Mouse (Mus musculus): Measurements from ENCODE around the gene Bcas1. TPM values are rescaled to one million over a fixed set of nuclear protein-coding genes. Genes with fewer than 3 reads are reported as not detected.
A peak's percentile ranks its signal among the peaks of the same experiment; 100 is the strongest.
"Not testable (repeated sequence)": the region's sequence is repeated elsewhere in the genome, so short reads cannot be mapped to it uniquely, and the experiment has no call there.

Bcas1 gene
- polyA plus RNA-seq (2015; fragmentation: Nextera tagmentation; extraction: Ambion mirVana) = 1.9 and 2.1 TPM in 2 replicates

DNA sequence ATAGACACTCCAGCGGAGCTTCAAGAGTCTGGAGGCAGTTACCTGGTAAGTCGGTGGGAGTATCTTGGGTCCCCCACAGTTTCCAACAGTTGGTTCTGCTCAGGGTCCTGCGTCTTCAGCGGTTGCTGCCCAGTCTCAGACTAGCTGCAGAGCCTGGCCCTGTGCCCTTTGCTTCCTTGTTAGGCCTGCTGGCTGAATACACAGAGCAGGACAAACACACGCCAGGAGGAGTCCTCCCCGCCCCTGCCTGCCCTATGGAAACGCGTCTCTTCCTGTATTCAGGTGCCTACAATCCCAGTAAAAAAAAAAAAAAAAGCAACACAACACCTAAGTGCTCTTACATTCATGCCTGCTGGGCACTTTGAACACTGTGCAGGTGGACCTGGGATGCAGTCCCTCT is at the start of gene Bcas1:
Gene Bcas1, minus strand, starts transcription at position 142 of the 400 bp plus-strand sequence.
- no peak within 1 kb of the TSS for H3K9ac ChIP-seq
- 88% methylated on average over 8 of the region's 8 CpGs for WGBS
- H3K27me3 ChIP-seq = no peaks in the 10 kb centered on the region
- 0 out of 2 replicates have a peak, but pooled peaks cover 4% of the 10 kb centered on the region for H3K4me1 ChIP-seq
- ATAC-seq = no peak
- no peaks in the 10 kb centered on the region for H3K9me3 ChIP-seq (replicated peaks)
- H3K36me3 ChIP-seq (ENCODE audit: poor library complexity, severe bottlenecking) = no peaks in the 10 kb centered on the region
- no peak within 1 kb of the TSS for H3K4me2 ChIP-seq
- no peak within 1 kb of the TSS for H3K4me3 ChIP-seq
- H3K27ac ChIP-seq = no peak within 1 kb of the TSS

DNA sequence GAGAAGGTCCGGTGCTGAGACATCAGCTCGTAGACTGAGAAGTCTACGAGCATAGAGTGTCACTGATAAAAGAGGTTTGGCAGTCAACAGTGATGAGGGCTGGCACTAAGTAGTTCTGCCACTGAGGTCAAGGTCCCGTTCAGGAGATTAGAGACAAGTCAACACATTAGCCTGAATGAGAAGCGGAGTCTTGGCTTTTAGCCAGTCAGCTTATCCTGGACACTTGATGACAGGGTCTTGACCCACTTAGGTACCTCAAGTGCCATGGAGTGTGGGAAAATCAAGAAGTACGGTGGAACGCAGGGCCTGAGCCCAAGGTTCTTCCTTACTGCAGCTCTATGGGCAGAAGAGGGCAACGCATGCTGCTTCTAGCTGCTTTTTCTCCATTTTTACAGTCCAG is 49.0 kb upstream of the Bcas1 start:
- Histone ChIP-seq H3K27ac (no peak overlapping the region), H3K4me1 (no peaks in the 10 kb centered on the region), H3K4me3 (no peak overlapping the region), H3K36me3 (ENCODE audit: poor library complexity, severe bottlenecking) (no peaks in the 10 kb centered on the region), H3K9ac (no peak overlapping the region), H3K4me2 (no peak overlapping the region), H3K27me3 (no peaks in the 10 kb centered on the region), H3K9me3 (replicated peaks) (no peaks in the 10 kb centered on the region)
- 85% methylated on average over 8 of the region's 8 CpGs for WGBS
- ATAC-seq = no peak

DNA sequence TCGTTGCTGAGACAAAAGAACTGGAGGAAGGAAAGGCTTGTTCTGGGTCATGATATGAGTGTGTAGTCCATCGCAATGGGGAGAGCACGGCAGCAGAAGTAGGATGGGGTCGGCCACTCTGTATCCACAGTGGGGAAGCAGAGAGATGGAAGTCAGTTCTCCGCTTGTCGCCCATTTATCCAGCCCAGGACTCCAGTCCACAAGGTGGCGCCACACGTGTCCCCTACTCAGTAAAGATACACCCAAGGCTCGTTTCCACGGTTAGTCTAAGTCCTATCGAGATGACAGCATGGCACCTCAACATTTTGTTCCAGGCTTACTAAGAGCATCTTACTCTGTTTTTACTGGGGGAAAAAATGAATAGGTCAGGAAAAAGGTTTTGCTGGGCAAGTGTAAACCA is 48.6 kb upstream of the Bcas1 start:
- WGBS = 91% methylated on average over 11 of the region's 11 CpGs

DNA sequence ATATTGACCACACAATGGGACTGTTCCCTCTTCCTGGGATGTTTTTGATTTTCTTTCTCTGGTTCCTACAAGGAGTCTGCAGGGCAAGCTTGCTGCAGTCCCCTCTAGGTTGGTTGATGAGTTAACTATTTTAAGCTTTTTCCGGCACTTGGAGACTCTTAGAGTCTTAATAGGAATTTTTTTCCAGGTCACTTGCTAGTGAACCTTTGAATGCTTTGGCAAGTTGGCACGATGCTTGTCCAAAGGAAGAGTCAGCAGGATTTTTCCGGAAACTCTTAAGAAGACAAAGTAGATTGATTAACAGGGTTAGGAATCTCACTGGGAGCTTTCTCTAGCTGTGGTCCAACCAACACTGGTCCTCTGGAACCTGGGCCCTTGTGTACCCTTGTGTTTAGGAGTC is 47.5 kb upstream of the Bcas1 start:
- ATAC-seq = no peak
- 58% methylated on average over 3 of the region's 3 CpGs for WGBS
- H3K4me1 ChIP-seq = peaks cover 2% of the 10 kb centered on the region; the same call in 1 of the 2 replicates
- no peak overlapping the region for H3K9ac ChIP-seq
- H3K4me3 ChIP-seq = no peak overlapping the region
- H3K27me3 ChIP-seq = no peaks in the 10 kb centered on the region
- no peak overlapping the region for H3K4me2 ChIP-seq
- H3K36me3 ChIP-seq (ENCODE audit: poor library complexity, severe bottlenecking) = no peaks in the 10 kb centered on the region
- no peaks in the 10 kb centered on the region for H3K9me3 ChIP-seq (replicated peaks)
- no peak overlapping the region for H3K27ac ChIP-seq

More for the DNA sequence above, 48.6 kb upstream of the Bcas1 start:
- no peak for ATAC-seq
- no peaks in the 10 kb centered on the region for H3K36me3 ChIP-seq (ENCODE audit: poor library complexity, severe bottlenecking)
- no peaks in the 10 kb centered on the region for H3K27me3 ChIP-seq
- H3K4me3 ChIP-seq = no peak overlapping the region
- H3K27ac ChIP-seq = no peak overlapping the region
- H3K9me3 ChIP-seq (replicated peaks) = no peaks in the 10 kb centered on the region
- no peaks in the 10 kb centered on the region for H3K4me1 ChIP-seq
- H3K9ac ChIP-seq = no peak overlapping the region
- no peak overlapping the region for H3K4me2 ChIP-seq

DNA sequence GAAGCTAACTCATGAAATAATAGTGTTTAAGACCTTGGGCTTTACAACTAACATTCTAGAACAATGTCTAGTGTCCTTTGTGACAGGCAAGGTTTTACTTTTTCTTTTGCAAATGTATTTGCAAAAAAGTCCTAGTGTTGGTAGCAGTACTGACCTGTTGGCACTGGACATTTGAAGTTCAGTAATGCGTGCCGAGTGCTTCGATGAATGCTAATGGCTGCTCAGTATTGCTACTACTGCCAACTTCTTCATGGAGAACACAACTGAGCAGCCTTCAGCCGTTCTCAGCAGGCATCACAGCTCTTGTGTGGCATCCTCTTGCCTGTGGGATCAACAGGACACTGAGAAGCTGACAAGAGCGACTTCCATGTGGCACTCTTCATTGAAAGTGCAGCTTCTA is 46.5 kb upstream of the Bcas1 start:
- Histone ChIP-seq H3K36me3 (ENCODE audit: poor library complexity, severe bottlenecking) (no peaks in the 10 kb centered on the region), H3K9me3 (replicated peaks) (no peaks in the 10 kb centered on the region), H3K4me3 (no peak overlapping the region), H3K4me1 (peaks cover 11% of the 10 kb centered on the region), H3K4me2 (no peak overlapping the region), H3K9ac (no peak overlapping the region), H3K27ac (no peak overlapping the region), H3K27me3 (no peaks in the 10 kb centered on the region)
- no peak for ATAC-seq
- WGBS = 91% methylated on average over 5 of the region's 5 CpGs

DNA sequence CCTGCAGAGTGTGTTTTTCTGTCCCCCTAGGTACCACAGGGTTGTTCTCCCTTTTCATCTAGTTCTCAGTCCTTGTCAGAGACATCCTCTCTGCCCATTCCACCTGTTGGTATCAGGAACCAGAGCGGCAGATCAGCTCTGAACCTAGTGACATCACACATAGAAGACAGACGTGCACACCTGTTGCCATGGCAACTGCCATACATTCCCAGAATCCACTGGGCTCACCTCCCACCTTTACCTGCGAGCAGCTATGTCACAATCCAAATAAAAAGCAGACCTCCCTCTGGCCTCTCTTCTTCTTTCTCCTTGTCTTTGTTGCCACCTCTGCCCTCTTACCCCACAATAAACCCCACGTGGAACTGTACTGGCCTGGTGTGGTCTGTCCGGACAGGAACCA is 42.9 kb upstream of the Bcas1 start:
- H3K9ac ChIP-seq = no peak overlapping the region
- H3K4me1 ChIP-seq = peaks cover 13% of the 10 kb centered on the region
- WGBS = 80% methylated on average over 5 of the region's 5 CpGs
- H3K4me2 ChIP-seq = no peak overlapping the region
- no peak overlapping the region for H3K4me3 ChIP-seq
- H3K36me3 ChIP-seq (ENCODE audit: poor library complexity, severe bottlenecking) = no peaks in the 10 kb centered on the region
- H3K9me3 ChIP-seq (replicated peaks) = no peaks in the 10 kb centered on the region
- no peaks in the 10 kb centered on the region for H3K27me3 ChIP-seq
- no peak for ATAC-seq
- H3K27ac ChIP-seq = no peak overlapping the region

DNA sequence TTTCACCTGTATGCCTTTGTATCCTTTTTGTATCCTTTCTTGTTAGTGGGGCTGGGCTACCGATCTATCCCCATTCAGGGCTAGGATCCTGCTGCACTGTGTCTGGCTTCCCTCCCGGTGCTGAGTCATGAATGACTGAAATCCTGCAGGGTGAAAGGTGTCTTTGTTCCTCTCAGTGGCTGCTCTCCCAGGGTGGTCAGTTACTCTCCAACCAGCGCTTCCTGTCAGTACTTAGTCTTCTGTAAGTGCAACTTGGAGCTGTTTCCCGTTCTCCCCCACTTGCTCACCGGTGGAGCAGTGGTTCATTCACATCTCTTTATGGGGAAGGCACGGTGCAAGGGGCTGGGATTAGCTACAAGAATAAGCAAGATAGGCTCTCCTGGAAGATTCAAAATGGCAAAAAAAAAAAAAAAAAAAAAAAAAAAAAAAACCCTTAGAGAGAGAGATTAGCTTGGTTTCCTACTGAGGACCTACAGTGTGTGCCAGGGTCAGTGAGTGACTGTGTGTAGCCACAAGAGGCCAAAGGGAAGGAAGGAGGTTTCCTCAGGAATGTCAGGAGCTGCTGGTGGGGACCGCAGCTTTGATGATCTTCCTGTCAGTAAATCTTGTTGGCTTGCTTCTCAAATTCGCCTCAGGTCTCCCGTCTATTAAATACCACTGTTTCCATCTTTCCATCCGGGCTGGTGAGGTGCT is 42.1 kb upstream of the Bcas1 start:
- Histone ChIP-seq H3K27me3 (no peaks in the 10 kb centered on the region), H3K4me3 (no peak overlapping the region), H3K27ac (no peak overlapping the region), H3K4me2 (peak overlapping the region; percentile 27), H3K9ac (no peak overlapping the region), H3K4me1 (peaks cover 13% of the 10 kb centered on the region), H3K36me3 (ENCODE audit: poor library complexity, severe bottlenecking) (no peaks in the 10 kb centered on the region), H3K9me3 (replicated peaks) (no peaks in the 10 kb centered on the region)
- 7% methylated on average over 10 of the region's 10 CpGs for WGBS
- peak; percentile 45; the same call in 1 of the 2 replicates for ATAC-seq

DNA sequence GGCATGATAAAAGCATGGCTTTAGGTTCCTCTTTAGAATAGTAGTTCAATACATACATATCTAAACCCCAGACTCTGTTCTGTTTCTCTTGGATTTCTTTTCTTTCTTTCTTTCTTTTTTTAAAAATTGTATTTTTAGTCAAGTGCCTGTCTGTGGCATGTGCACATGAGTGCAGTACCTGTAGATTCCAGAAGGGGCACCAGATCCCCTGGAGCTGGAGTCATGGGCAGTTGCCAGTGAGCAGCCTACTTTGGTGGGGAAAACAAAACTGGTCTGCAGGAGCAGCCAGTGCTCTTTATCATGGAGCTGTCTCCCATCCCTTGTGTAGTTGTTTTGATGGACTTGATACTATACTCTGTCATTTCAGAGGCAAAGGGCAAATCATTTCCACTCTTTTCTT is 40.4 kb upstream of the Bcas1 start:
- Histone ChIP-seq H3K36me3 (ENCODE audit: poor library complexity, severe bottlenecking) (no peaks in the 10 kb centered on the region), H3K9me3 (replicated peaks) (no peaks in the 10 kb centered on the region), H3K27ac (no peak overlapping the region), H3K4me3 (no peak overlapping the region), H3K4me1 (peaks cover 13% of the 10 kb centered on the region), H3K4me2 (no peak overlapping the region), H3K27me3 (no peaks in the 10 kb centered on the region), H3K9ac (no peak overlapping the region)
- ATAC-seq = no peak

DNA sequence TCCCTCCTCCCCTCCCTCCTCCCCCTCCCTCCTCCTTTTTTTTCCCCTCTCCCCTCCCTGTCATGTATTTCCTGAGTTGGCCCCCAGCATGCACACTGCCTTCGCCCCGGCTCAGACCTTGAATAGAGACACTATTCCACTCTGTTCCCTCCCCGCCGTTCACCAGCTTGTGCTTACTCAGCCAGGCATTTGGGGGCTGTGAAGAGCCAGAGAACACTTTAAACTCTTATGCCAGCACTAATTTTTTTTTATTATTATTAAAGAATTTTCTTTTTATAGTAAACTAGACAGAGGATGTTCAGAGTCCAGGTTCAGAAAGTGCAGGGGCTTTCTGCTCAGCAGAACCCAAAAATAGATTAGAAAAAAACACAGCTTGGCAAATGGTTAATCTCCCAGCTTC is 37.2 kb upstream of the Bcas1 start:
- H3K4me2 ChIP-seq = no peak overlapping the region
- H3K27ac ChIP-seq = no peak overlapping the region
- no peak overlapping the region for H3K4me3 ChIP-seq
- no peaks in the 10 kb centered on the region for H3K36me3 ChIP-seq (ENCODE audit: poor library complexity, severe bottlenecking)
- no peak for ATAC-seq
- H3K4me1 ChIP-seq = peaks cover 9% of the 10 kb centered on the region
- H3K27me3 ChIP-seq = no peaks in the 10 kb centered on the region
- no peaks in the 10 kb centered on the region for H3K9me3 ChIP-seq (replicated peaks)
- no peak overlapping the region for H3K9ac ChIP-seq
- 27% methylated on average over 4 of the region's 4 CpGs for WGBS

DNA sequence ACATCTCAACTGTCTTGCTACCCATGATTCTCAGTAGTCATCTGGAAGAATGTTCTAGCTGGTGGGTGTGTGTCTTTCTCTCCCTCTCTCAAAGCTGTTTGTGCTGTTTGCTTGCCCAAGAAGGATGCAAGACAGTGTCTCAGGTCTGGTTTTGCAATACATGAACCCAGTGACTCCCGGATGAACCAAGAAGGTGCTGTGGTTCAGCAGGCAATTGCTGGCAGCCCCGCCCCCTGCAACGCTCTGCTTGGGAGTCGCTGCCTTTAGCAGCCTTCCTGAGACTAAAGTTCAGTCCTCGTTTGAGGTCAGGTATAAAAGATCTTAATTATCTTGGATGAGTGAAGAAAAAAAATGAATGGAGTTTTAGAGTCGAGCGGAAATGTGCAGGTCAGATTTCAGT is 34.0 kb upstream of the Bcas1 start:
- Histone ChIP-seq H3K27ac (no peak overlapping the region), H3K4me2 (no peak overlapping the region), H3K36me3 (ENCODE audit: poor library complexity, severe bottlenecking) (no peaks in the 10 kb centered on the region), H3K4me1 (no peaks in the 10 kb centered on the region), H3K27me3 (no peaks in the 10 kb centered on the region), H3K9ac (no peak overlapping the region), H3K4me3 (no peak overlapping the region), H3K9me3 (replicated peaks) (no peaks in the 10 kb centered on the region)
- no peak for ATAC-seq
- 44% methylated on average over 7 of the region's 7 CpGs for WGBS

DNA sequence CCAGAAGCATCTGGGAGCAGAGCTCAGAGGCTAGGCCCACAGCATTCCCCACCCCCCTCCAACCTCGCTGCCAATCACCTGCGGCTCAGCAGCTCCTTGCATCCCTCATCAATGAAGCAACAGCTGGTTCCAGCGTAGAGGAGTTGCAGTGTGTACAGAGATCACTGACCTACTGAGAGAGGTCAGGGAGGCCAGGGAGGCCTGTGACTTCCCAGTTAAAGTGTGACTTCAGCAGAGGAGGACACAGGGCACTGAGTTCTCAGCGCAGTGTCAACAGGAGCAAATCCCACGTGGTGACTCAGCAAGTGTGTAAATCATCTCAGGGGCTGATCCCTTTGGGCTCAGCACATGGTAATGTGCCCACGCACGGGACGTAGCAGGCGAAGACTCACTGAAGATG is 32.2 kb upstream of the Bcas1 start:
- no peaks in the 10 kb centered on the region for H3K4me1 ChIP-seq
- 41% methylated on average over 9 of the region's 9 CpGs for WGBS
- H3K27ac ChIP-seq = no peak overlapping the region
- no peak overlapping the region for H3K4me2 ChIP-seq
- H3K9me3 ChIP-seq (replicated peaks) = no peaks in the 10 kb centered on the region
- no peaks in the 10 kb centered on the region for H3K36me3 ChIP-seq (ENCODE audit: poor library complexity, severe bottlenecking)
- no peak for ATAC-seq
- no peak overlapping the region for H3K9ac ChIP-seq
- H3K4me3 ChIP-seq = no peak overlapping the region
- H3K27me3 ChIP-seq = no peaks in the 10 kb centered on the region

DNA sequence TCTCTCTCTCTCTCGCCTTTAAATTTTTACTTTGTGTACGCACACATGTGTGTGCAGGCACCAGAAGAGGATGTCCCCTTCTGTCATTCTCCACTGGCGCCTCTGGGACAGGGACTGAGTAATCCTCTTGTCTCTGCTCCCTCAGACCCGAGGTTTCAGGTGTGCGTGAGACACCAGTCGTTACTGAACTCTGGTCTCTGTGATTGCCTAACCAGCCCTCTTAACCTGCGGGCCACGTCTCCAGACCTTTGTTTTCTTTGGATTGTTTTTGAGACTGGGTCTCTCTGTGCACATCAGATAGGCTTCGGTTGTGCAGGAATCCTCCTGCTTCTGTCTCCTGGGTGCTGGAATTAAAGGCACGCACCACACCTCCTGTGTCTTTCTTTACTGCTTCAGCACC is 31.5 kb upstream of the Bcas1 start:
- 66% methylated on average over 10 of the region's 10 CpGs for WGBS
- no peaks in the 10 kb centered on the region for H3K4me1 ChIP-seq
- H3K9ac ChIP-seq = no peak overlapping the region
- H3K36me3 ChIP-seq (ENCODE audit: poor library complexity, severe bottlenecking) = no peaks in the 10 kb centered on the region
- no peak for ATAC-seq
- H3K9me3 ChIP-seq (replicated peaks) = no peaks in the 10 kb centered on the region
- no peak overlapping the region for H3K4me2 ChIP-seq
- H3K27me3 ChIP-seq = no peaks in the 10 kb centered on the region
- no peak overlapping the region for H3K4me3 ChIP-seq
- H3K27ac ChIP-seq = no peak overlapping the region

DNA sequence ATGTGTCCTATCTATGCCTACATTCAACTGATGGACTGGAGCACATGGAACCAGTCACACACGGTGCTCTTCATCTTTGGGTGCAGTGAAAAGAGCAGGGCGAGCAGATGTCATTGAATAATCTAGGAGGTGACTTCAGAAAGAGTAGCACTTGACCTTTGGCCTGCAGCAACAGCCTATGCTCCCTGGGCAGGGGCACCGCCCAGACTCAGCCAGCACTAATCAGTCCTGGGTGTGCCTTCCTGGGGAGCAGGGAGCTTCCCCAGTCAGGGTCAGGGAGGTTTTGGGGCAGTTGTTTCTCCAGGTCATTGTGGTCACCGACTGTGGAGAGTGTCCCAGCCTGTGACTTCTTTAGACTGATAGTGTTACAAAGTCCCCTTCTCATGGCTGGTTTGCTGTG is 26.2 kb upstream of the Bcas1 start:
- H3K4me1 ChIP-seq; H3K27ac ChIP-seq; H3K4me3 ChIP-seq; H3K27me3 ChIP-seq; H3K9me3 ChIP-seq (replicated peaks); H3K9ac ChIP-seq; H3K36me3 ChIP-seq (ENCODE audit: poor library complexity, severe bottlenecking); ATAC-seq; H3K4me2 ChIP-seq: not testable (repeated sequence)
- WGBS = 67% methylated on average over 3 of the region's 4 CpGs

Measured in forebrain, embryonic 13.5 days (tissue).